Mouse (Mus musculus) adrenal gland, adult 2 months (tissue): ENCODE measurements around the gene Ppfibp1. TPM values are rescaled to one million over a fixed set of nuclear protein-coding genes. Genes with fewer than 3 reads are reported as not detected.
A peak's percentile ranks its signal among the peaks of the same experiment; 100 is the strongest.

ENCODE experiments used
- DNase-seq: peaks from one replicate; pipeline ENCODE4 v3.0.0; 2021
- polyA plus RNA-seq: library from polyadenylated mRNA; depleted of rRNA; stranded (reverse); fragments of >200 nt; gene quantifications from 2 replicates; pipeline ENCODE4 v1.2.3, GENCODE M21; 2012
- total RNA-seq, 2 experiments: library from RNA; stranded (reverse); gene quantifications; 2 replicates each; pipeline ENCODE4 v1.2.3; 2021

The Ppfibp1 gene
- total and polyA plus RNA-seq, 3 experiments: 12.9 to 99.7 (median 78.9) TPM

GRCm38 (mm10) chr6:146881896-146882770, 6.2 kb upstream of the Ppfibp1 start:
- no peak for DNase-seq

GRCm38 (mm10) chr6:146883426-146883825, 4.9 kb upstream of the Ppfibp1 start:
- peak; percentile 66 for DNase-seq

GRCm38 (mm10) chr6:146884171-146884570, 4.1 kb upstream of the Ppfibp1 start:
- no peak for DNase-seq

- no peak for DNase-seq
Observed at GRCm38 (mm10) chr6:146884851-146885250, 3.4 kb upstream of the Ppfibp1 start.

GRCm38 (mm10) chr6:146888660-146889490, 588 bp downstream of the Ppfibp1 start:
- no peak for DNase-seq

- no peak for DNase-seq
Observed at GRCm38 (mm10) chr6:146890215-146890614, 1.9 kb downstream of the Ppfibp1 start.

GRCm38 (mm10) chr6:146890633-146891032, 2.3 kb downstream of the Ppfibp1 start:
- peak; percentile 31 for DNase-seq

DNA sequence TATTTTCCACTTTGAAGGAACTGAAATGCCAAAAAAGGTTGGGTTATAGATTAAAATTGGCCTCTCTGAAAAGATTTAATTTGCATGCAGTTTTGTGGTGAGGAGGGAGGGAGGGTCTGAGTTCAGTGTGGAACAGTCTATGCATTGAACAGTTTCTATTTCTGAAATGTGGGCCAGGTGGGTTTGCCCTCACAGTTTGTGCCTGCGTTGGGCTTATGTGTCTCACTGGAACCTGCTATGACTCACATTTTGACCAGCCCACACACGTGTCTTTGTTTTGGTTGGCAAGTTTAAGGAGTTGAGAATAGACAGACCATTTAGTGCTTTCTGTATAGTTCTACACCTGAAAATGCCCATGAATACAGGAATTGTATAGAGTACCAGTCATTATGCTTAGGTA, 5.6 kb downstream of the Ppfibp1 start:
- peak; percentile 43 for DNase-seq

DNA sequence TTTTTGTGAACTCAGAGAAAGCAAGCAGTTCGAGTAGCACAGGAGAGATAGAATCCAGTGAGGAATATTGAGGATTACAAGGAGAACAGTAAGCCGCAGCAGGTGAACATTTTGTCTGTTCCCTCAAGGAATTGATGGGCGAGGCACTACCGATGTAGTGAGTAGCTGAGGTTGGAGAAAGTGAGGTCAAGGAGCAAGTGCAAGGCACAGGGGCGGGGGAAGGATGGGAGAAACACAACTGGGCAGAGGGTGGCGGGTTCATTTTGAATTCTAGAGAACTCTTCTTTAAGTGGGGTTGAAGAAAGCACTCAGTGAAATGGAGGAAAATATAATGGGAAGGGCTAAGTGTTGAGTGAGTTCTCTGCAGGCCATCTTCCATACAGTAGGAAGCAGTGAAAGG, 10.4 kb downstream of the Ppfibp1 start:
- DNase-seq: no peak

- no peak for DNase-seq
Observed at GRCm38 (mm10) chr6:146899647-146900046, 11.4 kb downstream of the Ppfibp1 start.

GRCm38 (mm10) chr6:146901929-146902328, 13.6 kb downstream of the Ppfibp1 start:
- no peak for DNase-seq

- DNase-seq: no peak
Observed at GRCm38 (mm10) chr6:146903632-146904031, 15.3 kb downstream of the Ppfibp1 start.

DNA sequence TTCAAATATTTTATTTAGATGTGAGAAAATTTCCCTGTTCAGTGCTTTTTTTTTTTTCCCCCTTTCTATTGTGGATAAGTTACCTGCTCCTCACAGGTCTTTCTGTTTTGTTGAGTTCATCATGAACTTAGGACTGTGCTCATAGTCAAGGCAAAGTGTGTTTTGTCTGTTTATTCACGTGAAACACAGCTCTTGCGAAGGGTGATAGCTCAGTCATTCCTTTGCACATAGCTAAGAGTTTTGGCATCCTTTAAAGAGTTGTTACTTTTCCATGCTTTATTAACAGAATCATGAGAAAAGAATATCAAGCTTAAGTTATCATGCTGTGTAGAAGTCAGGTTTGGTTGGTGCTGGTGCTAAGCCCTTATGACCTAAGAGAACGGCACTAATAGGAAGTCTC, 16.4 kb downstream of the Ppfibp1 start:
- no peak for DNase-seq

GRCm38 (mm10) chr6:146906000-146906786, 17.9 kb downstream of the Ppfibp1 start:
- no peak for DNase-seq

- DNase-seq: no peak
Observed at GRCm38 (mm10) chr6:146907061-146907794, 18.9 kb downstream of the Ppfibp1 start.

GRCm38 (mm10) chr6:146907795-146908190, 19.5 kb downstream of the Ppfibp1 start:
- no peak for DNase-seq

- no peak for DNase-seq
Observed at GRCm38 (mm10) chr6:146908801-146909200, 20.5 kb downstream of the Ppfibp1 start.

DNA sequence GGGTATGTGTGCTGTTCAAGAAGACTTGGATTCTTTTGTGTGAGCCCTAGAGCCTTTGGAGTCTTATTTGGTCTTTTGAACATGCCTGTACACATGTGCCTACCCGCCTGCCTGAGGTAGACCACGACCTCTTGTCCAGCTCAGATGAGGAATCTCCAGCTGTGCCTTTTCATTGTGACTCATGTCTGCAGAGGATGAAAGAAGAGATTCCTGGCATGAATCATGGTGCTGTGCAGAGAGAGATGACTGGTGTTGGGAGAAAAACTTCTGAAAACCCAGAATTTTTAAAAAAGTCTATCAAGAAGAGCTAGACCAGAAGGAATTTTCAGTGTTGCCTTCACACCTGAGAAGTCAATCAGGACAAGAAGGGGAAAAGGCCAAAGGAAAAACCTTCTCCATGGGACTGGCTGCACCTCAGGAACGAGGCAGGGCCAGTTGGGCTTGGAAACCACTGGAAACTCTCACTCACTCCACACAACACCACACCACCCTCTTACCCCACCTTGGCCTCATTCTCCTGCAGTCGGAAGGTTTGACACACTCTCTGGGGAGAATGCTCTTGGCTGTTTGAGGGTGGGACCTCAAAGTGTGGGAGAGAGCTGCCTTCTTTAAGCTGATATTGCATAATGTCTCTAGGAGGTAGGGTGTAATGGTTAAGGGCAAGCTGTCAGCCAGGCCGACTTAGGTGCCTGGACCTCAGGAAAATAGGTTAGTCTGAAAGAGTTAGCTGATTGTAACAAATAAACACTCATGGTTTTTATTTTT, 21.6 kb downstream of the Ppfibp1 start:
- DNase-seq: peak; percentile 56

DNA sequence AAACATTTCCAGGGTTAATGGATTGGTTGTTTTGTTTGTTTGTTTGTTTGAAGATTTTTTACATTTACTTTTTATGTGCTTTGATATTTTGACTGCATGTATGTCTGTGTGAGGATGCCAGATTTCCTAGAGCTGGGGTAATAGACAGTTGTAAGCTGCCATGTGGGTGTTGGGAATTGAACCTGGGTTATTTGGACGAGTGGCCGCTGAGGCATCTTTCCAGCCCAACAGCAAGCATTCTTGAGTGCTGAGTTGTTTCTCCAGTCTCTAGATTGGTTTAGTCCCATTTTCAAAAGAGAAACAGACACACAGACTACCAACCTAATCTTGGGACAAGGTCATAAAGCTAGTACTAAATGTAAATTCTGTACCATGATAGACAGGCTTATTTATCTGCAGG, 22.5 kb downstream of the Ppfibp1 start:
- DNase-seq: no peak

DNA sequence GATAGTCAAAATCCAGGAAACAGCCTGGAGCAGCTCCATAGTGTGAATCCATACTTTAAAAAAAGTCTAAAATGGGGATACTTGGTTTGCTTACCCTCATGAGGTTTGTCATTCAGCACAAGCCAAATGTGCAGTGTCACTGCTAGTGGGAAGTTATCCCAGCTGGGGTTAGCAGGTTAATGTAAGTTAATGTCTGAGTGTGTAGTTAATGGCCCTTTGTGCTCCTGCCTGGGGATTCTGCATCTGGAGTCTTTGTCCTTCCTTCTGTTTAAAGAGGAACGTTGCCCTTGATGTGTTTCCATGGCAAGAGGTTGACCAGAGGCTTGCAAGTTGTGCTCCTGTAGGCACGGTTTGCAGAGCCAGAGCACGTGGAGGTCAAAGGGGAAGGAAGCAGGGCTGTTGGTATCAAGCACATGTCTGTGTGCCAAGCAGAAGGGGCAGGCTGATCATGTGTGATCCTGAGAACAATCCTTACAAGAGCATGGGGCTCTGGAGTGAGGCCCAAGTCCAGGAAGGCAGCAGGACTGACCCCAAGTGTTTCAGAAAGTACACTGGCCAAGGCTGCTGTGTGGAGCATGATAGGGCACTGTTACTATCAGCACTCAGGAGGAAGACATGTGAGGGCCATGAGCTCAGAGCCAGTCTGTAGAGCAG, 24.7 kb downstream of the Ppfibp1 start:
- DNase-seq: peak; percentile 59
